Mouse (Mus musculus) liver, embryonic 12.5 days (tissue): Measurements from ENCODE around the gene B4galnt2. TPM values are rescaled to one million over a fixed set of nuclear protein-coding genes. Genes with fewer than 3 reads are reported as not detected.
"Not testable (repeated sequence)": the region's sequence is repeated elsewhere in the genome, so short reads cannot be mapped to it uniquely, and the experiment has no call there.

Experiments used
- ATAC-seq: fragments of 200-750 bp; cut with Nextera tagmentation; 2 replicates; pipeline ENCODE4 v1.8.0; 2017; ENCODE audit warnings: moderate number of reproducible peaks, mild to moderate bottlenecking, moderate library complexity
- H3K27ac ChIP-seq: fragments of 300-500 bp; sonication (generic); 2 replicates; pipeline ENCODE4 v1.5.1; 2016; ENCODE audit warnings: mild to moderate bottlenecking
- H3K27me3 ChIP-seq: fragments of 300-500 bp; sonication (generic); replicated peaks from 2 replicates; pipeline ENCODE4 v1.6.1; 2016; ENCODE audit warnings: mild to moderate bottlenecking, moderate library complexity
- H3K36me3 ChIP-seq: fragments of 300-500 bp; sonication (generic); 2 replicates; pipeline ENCODE4 v1.6.1; 2016; ENCODE audit warnings: mild to moderate bottlenecking, moderate library complexity
- H3K4me1 ChIP-seq: fragments of 300-500 bp; sonication (generic); 2 replicates; pipeline ENCODE4 v1.6.1; 2016
- H3K4me2 ChIP-seq: fragments of 300-500 bp; sonication (generic); 2 replicates; pipeline ENCODE4 v1.6.1; 2016; ENCODE audit warnings: mild to moderate bottlenecking, moderate library complexity
- H3K4me3 ChIP-seq: fragments of 300-500 bp; sonication (generic); 2 replicates; pipeline ENCODE4 v1.5.1; 2016; ENCODE audit warnings: mild to moderate bottlenecking, moderate library complexity
- H3K9ac ChIP-seq: fragments of 300-500 bp; sonication (generic); 2 replicates; pipeline ENCODE4 v1.6.1; 2016; ENCODE audit warnings: mild to moderate bottlenecking, moderate library complexity
- H3K9me3 ChIP-seq: fragments of 300-500 bp; sonication (generic); replicated peaks from 2 replicates; pipeline ENCODE4 v1.6.1; 2016; ENCODE audit warnings: mild to moderate bottlenecking, moderate library complexity
- WGBS: fragments of 180-500 bp; shearing (Covaris S2); methylation state at CpG from one replicate; pipeline ENCODE4 v1.1.7; 2016; ENCODE audit not compliant: insufficient replicate concordance; 5-methylcytosine and 5-hydroxymethylcytosine counted together
- polyA plus RNA-seq: library from polyadenylated mRNA; unstranded; fragments of >200 nt; fragmentation: Nextera tagmentation; extraction: Ambion mirVana; gene quantifications from 2 replicates; pipeline ENCODE4 v1.2.1, GENCODE M21; 2016

The B4galnt2 gene
- polyA plus RNA-seq = 0.39 and 0.51 TPM in 2 replicates

DNA sequence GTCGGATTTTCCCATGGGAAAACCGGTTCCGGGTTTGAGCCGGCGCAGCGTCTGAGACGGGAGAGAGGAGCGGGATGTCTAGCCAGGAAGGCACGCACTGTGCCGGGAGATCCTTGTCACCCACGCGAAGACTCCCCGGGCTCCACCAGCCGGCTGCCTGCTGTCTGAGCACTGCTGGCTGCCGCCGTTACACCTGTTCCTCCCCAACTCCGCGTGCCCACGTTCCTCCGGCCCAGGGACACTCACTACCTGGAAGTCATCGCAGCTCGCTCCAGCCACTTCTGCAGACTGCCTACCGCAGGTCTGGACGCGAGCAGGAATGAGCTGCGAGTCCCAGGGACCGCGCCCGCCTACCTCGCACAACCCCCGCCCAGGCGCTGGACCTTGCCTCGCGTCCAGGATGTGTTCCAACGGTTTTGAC is at the start of gene B4galnt2:
Gene B4galnt2 (minus strand): TSS at position 321 of the 421 bp plus-strand sequence.
- no peaks in the 10 kb centered on the region for H3K36me3 ChIP-seq
- 2% methylated on average over 35 of the region's 35 CpGs for WGBS
- H3K27me3 ChIP-seq = peaks cover 89% of the 10 kb centered on the region
- no peak for ATAC-seq
- peak within 1 kb of the TSS; percentile 39 for H3K4me2 ChIP-seq
- no peak within 1 kb of the TSS for H3K9ac ChIP-seq
- no peaks in the 10 kb centered on the region for H3K9me3 ChIP-seq
- H3K4me3 ChIP-seq = peak within 1 kb of the TSS; percentile 25
- peaks cover 26% of the 10 kb centered on the region for H3K4me1 ChIP-seq
- H3K27ac ChIP-seq = no peak within 1 kb of the TSS

DNA sequence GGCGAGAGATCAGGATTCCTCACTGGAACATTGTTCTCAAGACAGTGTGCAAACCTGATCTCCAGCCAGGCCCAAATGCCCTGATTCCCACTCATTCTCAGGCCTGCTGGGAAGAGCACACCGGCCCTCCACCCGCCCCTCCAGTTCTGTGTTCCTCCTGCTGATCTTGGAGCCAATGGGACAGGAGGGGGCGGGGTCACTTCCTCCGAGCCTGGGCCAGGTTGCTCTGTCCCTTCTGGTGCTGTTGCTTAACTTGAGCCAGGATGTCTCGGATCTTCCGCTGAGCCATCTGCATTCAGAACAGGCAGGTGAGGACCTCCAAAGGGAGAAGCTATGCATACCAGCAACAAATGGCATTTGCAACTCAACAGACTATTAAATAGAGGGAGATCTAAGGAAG is 48.6 kb upstream of the B4galnt2 start:
- no peak overlapping the region for H3K4me2 ChIP-seq
- H3K4me3 ChIP-seq = no peak overlapping the region
- no peaks in the 10 kb centered on the region for H3K4me1 ChIP-seq
- 84% methylated on average over 7 of the region's 7 CpGs for WGBS
- no peaks in the 10 kb centered on the region for H3K9me3 ChIP-seq
- ATAC-seq = no peak
- H3K27me3 ChIP-seq = no peaks in the 10 kb centered on the region
- H3K36me3 ChIP-seq = peaks cover 91% of the 10 kb centered on the region
- no peak overlapping the region for H3K27ac ChIP-seq
- no peak overlapping the region for H3K9ac ChIP-seq

DNA sequence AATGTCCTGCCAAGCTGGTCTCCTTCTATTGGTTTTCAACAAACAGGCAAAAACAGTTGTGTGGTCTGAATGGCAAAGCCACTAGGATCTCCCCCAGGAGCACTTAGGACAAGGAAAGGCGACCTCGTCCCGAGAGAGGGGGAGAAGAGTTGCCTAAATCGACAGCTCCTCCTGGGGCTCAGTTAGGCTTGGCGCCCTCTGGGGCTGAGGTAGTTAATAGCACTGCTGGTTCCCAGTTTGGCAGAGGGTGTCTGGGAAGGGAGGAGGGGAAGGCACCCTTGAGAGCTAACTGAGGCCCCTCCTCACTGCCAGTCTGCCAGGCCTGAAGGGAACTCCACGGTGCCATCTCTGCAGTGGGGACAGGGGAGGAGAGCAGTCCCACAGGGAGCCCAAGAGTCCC is 44.5 kb upstream of the B4galnt2 start:
- H3K36me3 ChIP-seq = peaks cover 53% of the 10 kb centered on the region
- no peak overlapping the region for H3K9ac ChIP-seq
- H3K9me3 ChIP-seq = no peaks in the 10 kb centered on the region
- WGBS = 64% methylated on average over 6 of the region's 6 CpGs
- no peak overlapping the region for H3K4me3 ChIP-seq
- H3K4me2 ChIP-seq = no peak overlapping the region
- no peaks in the 10 kb centered on the region for H3K27me3 ChIP-seq
- no peak overlapping the region for H3K27ac ChIP-seq
- H3K4me1 ChIP-seq = no peaks in the 10 kb centered on the region
- ATAC-seq = no peak

DNA sequence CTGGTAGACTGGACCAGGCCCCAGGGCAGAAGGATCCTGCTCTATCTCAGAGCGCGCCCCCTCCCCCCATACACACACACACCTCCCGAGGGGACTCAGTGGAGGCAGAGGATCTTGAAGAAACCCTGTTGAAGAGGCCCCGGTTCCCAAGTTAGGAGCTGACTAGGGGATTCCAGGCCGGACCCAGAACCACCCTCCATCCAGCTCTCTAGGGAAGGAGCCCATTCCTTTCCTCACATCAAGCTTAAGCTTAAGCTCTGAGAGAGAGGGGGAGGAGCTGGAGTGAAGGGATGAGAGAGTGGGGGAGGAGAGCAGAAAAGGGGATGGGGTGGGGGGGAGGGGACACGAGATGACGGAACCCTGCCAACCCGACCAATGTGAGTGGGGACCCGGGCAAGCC is 43.6 kb upstream of the B4galnt2 start:
- Histone ChIP-seq H3K27me3 (no peaks in the 10 kb centered on the region), H3K9ac (no peak overlapping the region), H3K27ac (no peak overlapping the region), H3K4me1 (no peaks in the 10 kb centered on the region), H3K4me2 (no peak overlapping the region), H3K9me3 (no peaks in the 10 kb centered on the region), H3K36me3 (peaks cover 46% of the 10 kb centered on the region), H3K4me3 (no peak overlapping the region)
- WGBS = 76% methylated on average over 9 of the region's 9 CpGs
- no peak for ATAC-seq

DNA sequence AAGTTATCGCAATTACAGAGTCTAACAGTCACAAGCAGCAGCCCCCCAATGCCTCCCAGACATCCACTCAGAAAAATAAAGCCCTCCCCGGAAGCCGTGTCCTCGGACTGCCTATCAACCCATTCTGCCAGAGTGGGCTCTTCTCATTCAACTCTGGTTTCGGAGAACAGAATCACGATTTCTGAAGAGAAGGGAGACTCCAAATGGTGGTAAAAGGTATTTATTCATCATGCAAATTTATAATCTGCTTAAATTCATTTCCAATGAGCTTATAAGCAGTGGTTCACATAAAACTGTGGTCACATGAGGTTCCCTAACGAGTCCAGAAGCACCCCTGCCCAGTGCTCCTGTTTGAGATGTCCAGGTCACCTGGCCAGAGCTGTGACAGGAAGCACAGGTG is 42.7 kb upstream of the B4galnt2 start:
- Histone ChIP-seq H3K36me3 (peaks cover 38% of the 10 kb centered on the region), H3K27ac (no peak overlapping the region), H3K9me3 (no peaks in the 10 kb centered on the region), H3K4me3 (no peak overlapping the region), H3K27me3 (no peaks in the 10 kb centered on the region), H3K4me2 (no peak overlapping the region), H3K9ac (no peak overlapping the region), H3K4me1 (no peaks in the 10 kb centered on the region)
- WGBS = 84% methylated on average over 7 of the region's 7 CpGs
- no peak for ATAC-seq

DNA sequence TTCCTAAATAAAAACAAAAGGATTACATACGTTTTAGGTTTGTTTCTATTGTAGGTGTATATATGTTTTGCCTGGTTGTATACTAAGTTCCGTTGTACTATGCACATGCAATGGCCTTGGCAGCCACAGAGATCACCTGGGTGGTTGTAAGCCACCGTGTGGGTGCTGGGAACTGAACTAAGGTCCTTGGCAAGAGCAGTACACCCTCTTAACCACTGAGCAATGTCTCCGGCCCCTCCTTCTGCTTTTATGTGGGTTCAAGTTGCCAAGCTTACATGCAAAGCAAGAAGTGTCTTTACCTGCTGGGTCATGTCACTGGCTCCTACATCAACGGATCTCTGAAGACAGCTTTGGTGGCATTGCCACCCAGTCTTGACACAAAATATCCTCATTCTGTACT is 38.6 kb upstream of the B4galnt2 start:
- no peak overlapping the region for H3K4me3 ChIP-seq
- no peak overlapping the region for H3K27ac ChIP-seq
- H3K36me3 ChIP-seq = peaks cover 3% of the 10 kb centered on the region
- no peak for ATAC-seq
- no peak overlapping the region for H3K4me2 ChIP-seq
- no peak overlapping the region for H3K9ac ChIP-seq
- H3K4me1 ChIP-seq = no peaks in the 10 kb centered on the region
- no peaks in the 10 kb centered on the region for H3K27me3 ChIP-seq
- WGBS = 69% methylated on average over 5 of the region's 5 CpGs
- no peaks in the 10 kb centered on the region for H3K9me3 ChIP-seq

DNA sequence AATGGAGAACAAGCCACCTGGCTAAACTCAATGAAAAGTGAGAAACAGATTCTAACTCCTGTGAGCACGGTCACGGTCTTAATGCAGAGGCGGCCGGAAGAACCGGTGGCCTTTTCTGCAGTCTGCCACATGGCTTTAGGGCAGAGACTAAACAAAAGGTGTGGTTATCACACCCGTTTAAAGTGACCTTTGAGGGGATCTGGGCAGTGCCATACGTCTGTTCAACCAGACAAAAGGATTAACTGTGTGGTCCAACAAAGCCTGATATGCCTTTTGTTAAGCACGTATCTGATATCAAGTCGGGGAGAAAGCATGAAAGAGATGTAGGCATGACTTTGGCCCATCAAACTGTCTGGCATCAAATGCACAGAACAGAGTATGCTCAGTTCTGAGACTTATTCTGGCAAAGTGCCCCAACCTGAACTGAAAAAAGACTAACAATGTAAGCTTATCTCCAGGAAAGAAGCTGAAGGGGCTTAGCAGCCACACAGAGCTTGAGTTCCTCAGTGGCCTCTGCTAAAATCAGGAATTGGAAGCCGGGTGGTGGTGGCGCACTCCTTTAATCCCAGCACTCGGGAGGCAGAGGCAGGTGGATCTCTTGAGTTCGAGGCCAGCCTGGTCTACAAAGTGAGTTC is 31.3 kb upstream of the B4galnt2 start:
- H3K27me3 ChIP-seq = 0 out of 2 replicates have a peak, but pooled peaks cover 7% of the 10 kb centered on the region
- H3K36me3 ChIP-seq = no peaks in the 10 kb centered on the region
- H3K4me3 ChIP-seq = no peak overlapping the region
- no peaks in the 10 kb centered on the region for H3K9me3 ChIP-seq
- WGBS = 66% methylated on average over 13 of the region's 13 CpGs
- no peak overlapping the region for H3K4me2 ChIP-seq
- no peak overlapping the region for H3K9ac ChIP-seq
- no peaks in the 10 kb centered on the region for H3K4me1 ChIP-seq
- no peak overlapping the region for H3K27ac ChIP-seq
- ATAC-seq = no peak

DNA sequence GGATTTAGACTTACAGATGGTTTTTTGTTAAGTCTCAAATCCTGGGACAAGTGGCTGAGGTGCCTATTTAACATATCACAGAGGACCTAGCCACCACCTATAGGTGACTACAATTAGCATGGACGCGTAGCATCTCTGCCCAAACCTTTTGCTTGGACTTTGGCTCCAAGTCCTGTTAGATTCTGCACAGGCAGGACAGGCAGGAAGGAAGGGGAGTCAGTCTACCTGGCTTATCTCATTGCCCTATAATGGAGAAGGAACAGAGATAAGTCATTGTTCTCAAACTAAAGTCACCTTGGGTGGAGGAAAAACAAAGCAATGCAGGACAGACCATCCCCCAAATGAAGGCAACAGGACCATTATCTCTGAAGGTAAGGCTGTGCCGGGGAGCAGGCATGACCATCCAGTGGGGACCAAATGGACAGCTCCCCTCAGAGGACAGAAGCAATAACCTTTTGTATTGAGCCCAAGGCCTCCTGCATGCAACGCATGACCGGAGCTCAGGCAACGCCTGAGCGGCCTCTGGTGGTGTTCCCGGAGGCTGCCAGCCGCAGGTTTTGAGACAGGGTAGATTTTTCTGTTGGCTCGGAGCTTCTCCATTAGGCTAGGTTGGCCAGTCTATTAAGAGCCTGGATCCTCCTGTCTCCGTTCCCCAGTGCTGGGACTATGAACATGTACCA is 25.3 kb upstream of the B4galnt2 start:
- H3K27me3 ChIP-seq = peaks cover 20% of the 10 kb centered on the region
- no peaks in the 10 kb centered on the region for H3K9me3 ChIP-seq
- no peak for ATAC-seq
- no peaks in the 10 kb centered on the region for H3K36me3 ChIP-seq
- H3K4me1 ChIP-seq = no peaks in the 10 kb centered on the region
- H3K4me3 ChIP-seq = no peak overlapping the region
- no peak overlapping the region for H3K4me2 ChIP-seq
- no peak overlapping the region for H3K9ac ChIP-seq
- no peak overlapping the region for H3K27ac ChIP-seq
- 36% methylated on average over 11 of the region's 11 CpGs for WGBS

DNA sequence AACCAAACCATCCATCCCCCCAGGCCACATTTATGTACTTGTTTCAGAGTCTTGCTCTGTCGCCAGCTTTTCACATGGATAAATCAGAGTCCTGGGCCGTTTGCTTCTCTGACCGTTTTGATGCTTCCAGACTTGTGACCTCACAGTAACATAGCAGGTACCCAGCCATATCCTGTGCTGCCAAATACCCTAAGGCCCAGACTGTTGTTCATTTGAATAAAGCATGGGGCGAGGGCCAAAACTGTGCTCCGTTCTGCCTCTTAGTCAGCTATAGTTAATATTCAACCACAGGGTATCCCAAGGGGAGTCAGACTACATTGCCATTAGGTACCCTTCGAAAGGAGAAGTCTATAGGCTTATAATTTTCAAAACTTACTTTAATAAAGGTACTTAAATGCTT is 21.7 kb upstream of the B4galnt2 start:
- Histone ChIP-seq H3K4me3 (no peak overlapping the region), H3K4me2 (no peak overlapping the region), H3K36me3 (no peaks in the 10 kb centered on the region), H3K9ac (no peak overlapping the region), H3K27me3 (peaks cover 20% of the 10 kb centered on the region), H3K4me1 (no peaks in the 10 kb centered on the region), H3K27ac (no peak overlapping the region), H3K9me3 (no peaks in the 10 kb centered on the region)
- 74% methylated on average over 6 of the region's 6 CpGs for WGBS
- ATAC-seq = no peak

DNA sequence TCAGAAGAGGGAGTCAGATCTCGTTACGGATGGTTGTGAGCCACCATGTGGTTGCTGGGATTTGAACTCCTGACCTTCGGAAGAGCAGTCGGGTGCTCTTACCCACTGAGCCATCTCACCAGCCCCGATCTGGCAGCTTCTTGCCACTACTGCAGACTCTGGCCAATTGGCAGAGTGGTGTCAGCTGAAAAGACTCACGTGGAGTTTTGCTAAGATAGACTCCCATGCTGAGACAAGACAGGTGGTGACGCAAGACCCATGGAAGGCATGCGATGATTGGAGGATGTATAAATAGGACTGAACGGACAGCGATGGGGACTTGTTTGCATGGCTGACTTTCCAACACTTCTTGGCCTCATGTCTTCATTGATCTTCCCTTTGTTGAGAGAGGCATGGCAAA is 17.5 kb upstream of the B4galnt2 start:
- not testable (repeated sequence) for H3K27ac ChIP-seq, H3K4me1 ChIP-seq

DNA sequence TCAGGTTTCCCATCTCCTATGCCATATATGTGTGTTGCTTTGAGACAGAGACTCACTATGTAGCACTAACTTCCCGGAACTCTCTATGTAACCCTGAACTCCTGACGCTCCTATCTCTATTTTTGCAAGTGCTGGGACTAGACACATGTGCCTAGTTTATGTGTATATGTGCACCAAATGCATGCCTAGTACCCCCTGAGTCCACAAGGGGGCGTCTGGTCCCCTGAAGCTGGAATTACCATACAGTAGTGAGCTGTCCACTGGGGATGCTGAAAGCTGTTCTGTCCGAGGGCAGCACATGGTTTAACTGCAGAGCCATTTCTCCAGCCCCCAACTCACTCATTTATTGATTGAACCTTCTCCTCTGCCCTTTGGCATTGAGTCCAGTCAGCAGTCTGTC is 11.7 kb upstream of the B4galnt2 start:
- Histone ChIP-seq H3K4me3 (no peak overlapping the region), H3K9me3 (peaks cover 17% of the 10 kb centered on the region), H3K4me2 (no peak overlapping the region), H3K9ac (no peak overlapping the region), H3K4me1 (no peaks in the 10 kb centered on the region), H3K27me3 (peaks cover 29% of the 10 kb centered on the region), H3K36me3 (no peaks in the 10 kb centered on the region), H3K27ac (no peak overlapping the region)
- no peak for ATAC-seq
- 61% methylated on average over 4 of the region's 4 CpGs for WGBS

More for the DNA sequence above, 17.5 kb upstream of the B4galnt2 start:
- H3K4me2 ChIP-seq, H3K9me3 ChIP-seq, H3K4me3 ChIP-seq, H3K27me3 ChIP-seq, H3K9ac ChIP-seq, ATAC-seq, H3K36me3 ChIP-seq: not testable (repeated sequence)
- 83% methylated on average over 8 of the region's 10 CpGs for WGBS

DNA sequence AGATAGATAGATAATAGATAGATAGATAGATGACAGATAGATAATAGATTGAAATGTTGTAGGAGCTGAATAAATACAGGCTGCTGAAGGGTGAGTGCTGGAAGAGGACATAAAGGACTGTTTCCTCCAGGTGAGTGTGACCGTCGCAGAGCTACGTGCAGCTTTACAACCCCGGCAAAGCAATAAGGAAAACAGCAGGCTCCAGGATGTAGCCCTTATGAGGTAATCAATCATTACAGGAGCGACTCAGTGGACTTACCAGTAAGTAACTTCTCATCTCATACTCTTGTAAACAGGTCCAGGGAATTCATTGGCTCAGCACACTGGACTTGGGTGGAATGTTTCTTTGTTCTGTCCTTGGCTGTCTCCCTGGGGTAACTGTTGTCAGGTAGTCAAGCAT is 11.3 kb upstream of the B4galnt2 start:
- Histone ChIP-seq H3K36me3 (no peaks in the 10 kb centered on the region), H3K27me3 (peaks cover 33% of the 10 kb centered on the region), H3K4me2 (no peak overlapping the region), H3K9ac (no peak overlapping the region), H3K4me3 (no peak overlapping the region), H3K4me1 (no peaks in the 10 kb centered on the region), H3K27ac (no peak overlapping the region), H3K9me3 (peaks cover 17% of the 10 kb centered on the region)
- WGBS = 65% methylated on average over 5 of the region's 5 CpGs
- ATAC-seq = no peak
